Mouse (Mus musculus) left cerebral cortex, adult 9 months (tissue): ENCODE measurements at regions not wholly inside any gene's neighbourhood (a gene's known extent, or its start where the extent isn't known, plus 50 kb on each side); places are given as distances from the start of the nearest gene placed in this dataset.

Experiments
- DNase-seq, 2 experiments: peaks; one replicate each; pipeline ENCODE4 v3.0.0; 2022; ENCODE audit warnings: low spot score in 2 of 2

DNA sequence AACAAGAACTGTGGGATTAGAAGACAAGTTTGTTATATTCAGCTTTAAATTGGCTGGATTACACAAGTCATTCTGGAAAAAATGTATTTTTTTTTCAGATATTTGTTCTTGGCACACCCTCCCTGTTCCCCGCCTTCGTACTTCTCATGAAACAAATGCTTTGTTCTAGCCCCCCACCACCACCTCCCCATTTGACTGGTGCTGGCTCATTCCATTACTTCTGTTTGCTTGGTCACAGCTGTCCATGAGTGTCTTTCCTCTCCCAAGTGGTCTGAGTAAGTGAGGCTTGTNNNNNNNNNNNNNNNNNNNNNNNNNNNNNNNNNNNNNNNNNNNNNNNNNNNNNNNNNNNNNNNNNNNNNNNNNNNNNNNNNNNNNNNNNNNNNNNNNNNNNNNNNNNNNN lies 491.8 kb downstream of the Lmo4 start:
- no peak for DNase-seq

DNA sequence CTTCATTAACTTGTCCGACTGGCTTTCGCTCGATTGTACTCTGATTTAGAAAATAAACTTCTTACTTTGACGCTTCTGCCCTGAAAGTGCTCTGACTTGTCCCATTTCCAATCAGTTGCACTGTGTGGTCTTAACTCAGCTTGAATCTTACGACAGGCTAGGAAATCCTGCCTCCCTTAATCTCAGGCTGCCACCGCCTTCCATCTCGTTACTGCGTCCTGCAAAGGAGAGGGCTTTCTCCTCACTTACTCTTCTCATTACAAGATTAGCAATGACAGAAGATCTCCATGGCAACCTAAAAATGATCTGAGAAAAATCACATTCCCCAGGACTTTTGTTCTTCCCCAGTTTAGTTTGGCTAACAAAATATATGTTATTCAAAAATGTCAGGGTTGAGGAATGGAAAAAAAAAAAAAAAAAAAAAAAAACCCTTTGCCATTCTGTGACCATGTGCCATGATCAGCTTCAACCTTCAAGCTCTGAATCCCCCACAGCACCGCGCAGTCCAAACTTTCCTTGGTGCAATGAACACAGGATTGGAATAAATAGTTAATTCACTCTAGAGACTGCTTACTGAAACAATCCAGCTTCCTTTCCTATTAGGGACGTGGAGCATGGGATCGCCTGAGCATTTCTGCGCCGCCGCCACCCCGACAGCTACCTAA lies 494.1 kb downstream of the Lmo4 start:
- no peak for DNase-seq

DNA sequence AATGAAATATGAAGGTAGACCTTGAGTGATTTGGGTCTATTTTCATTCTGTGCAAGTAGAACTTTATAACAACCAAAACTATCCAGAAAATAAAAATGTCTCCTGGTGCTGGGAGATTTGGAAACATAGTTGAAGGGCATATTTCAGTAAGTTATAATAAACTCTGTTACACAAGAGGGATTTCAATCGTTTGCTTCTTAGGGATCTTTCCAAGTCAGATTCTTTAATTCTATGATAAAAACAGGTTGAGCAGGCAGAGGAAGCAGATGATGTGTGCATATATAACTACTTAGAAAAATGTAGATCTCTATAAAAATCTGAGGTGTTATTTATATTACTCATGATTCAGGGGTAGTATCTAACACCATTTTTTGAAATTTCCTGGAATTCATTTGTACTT lies 498.3 kb downstream of the Lmo4 start:
- no peak for DNase-seq

DNA sequence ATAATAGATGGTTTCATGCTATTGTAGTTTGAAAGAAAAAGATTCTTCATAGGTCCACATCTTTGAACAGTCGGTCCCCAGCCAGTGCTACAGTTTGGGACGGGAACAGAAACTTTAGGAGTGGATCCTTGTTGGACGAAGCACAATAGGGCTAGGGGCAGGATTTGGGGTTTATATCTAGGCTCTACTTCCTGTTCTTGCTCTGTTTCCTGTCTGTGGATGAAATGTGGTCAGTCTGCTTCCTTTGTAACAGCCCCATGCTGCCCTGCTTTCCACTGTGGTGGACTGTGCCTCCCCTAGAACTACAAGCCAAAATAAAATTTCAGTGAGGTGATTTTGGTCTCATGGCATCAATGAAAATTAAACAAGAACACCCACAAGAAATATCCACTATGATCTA lies 510.2 kb downstream of the Lmo4 start:
- no peak for DNase-seq

DNA sequence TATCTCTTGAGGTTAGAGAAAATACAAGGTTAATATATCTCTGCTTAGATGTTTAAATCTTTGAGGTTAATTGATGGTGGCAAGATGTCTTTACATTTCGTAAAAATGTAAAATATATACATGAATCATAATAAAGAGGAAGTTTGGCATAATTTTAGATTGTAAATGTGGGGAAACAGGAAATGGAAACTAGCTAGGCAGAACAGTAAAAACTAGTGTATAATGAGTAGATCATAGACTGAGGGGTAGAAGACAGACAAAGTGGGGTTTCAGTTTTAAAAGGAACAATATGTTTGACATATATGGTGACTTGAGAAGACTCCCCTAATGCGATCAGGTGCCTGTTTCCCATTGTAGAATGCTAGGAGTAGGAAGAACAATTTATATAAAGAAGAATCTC lies 519.3 kb downstream of the Lmo4 start:
- DNase-seq, result no peak

DNA sequence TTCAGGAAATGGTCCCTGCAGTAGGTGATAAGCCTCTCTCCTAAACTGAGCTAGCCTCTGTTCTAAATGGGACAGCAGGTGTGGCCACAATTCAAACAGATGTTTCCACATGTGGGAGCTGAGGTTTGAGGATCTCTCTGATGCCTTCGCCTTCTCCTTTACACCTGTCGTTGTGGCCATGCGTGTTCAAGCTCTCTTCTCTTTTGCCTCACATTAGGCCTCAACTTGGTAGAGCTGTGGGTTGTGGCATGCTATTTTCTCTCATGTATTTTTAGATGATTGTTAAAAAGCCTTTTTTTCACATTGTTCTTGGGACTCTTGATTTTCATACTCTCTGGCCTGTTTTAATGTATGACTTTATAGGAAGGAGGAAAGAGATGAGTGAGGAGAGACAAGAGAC lies 526.8 kb downstream of the Lmo4 start:
- DNase-seq, result no peak

DNA sequence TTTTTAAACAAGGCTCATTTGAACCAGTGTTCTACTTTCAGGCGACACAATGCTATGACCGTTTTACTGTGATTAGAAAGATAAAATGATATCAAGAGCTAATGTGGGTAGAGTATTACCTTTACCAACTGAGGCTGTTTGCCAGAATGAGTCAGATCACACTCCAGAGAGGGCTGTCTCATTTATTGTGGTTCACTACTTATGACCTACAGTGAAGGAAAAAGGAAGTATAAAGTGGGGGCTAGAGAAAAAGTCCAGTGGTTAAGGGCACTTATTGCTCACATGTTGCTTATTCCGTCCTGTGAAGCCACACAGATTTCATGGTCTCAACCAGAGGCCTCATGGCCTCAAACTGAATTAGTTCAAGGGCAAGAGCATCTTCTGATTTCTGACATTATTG lies 530.2 kb downstream of the Lmo4 start:
- no peak for DNase-seq

DNA sequence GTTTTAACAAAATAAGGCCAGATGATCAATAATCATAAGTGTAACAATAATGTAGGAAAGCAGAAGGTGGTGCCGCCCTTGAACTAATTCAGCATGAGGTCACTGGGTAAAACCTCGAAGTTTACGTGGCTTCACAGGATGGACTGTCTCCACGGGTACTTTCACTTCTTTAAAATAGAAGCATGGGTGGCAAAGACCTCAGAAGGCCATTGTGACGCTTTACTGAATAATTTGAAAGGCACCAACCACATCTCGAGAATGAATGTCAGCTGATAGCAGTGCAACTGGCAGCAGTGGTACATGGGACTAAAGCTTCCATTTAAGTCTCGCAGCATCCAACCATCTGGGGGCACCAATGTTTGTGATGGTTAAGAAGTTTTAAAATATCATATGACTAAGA lies 530.6 kb downstream of the Lmo4 start:
- no peak for DNase-seq

DNA sequence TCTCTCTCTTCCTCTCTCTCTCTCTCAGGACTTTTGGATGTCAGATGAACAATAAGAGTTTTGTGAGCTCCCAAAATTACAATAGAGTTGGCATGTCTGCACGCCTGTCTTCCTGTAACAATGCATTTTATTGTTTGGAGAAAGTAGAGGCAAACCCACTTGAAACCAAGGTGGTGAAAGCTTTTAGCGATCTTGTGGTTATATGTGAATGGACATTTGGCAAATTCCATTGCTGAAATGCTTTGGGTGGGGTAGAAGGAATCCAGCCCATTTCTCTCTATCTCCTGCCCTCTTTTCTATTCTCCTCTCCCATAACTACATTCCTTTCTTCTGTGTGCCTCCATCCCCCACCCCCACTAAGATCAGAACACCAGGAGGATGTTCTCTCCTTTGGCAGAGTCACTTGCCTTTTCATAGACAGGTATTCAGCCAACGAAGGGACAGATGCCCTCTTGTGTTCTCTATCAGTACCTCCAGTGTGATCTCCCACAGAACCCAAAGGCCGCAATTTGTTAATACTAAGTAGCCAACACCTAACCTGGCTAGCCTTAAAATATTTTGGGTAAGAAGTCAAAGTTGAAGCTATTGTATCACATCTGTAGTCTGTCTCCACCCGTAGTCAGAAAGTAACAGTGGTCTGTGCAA lies 542.9 kb downstream of the Lmo4 start:
- no peak for DNase-seq

DNA sequence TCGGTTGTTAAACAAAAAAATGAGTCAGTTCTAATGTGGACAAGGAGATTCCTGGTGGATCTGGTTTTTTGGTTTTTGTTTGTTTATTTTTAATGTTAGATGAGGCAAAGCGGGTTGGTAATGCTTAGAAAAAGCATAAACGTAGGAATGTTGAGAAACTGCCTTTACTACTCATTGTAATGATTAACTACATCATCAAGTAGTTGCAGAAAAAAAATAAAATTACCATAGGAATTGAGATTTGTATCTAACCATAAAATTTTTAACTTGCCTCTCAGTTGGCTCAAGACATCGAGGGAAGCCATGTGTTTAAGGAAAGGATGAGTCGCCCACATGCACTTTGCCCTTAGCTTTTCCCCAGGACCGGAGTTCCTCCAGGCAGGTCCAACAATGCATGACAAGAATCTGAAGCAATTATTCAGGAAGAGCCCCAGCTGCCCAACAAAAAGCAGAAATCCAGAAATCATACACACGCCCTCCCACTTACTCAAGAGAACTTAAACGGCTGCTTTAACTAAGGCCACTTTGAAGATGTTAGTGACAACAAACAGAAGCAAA lies 545.5 kb downstream of the Lmo4 start:
- DNase-seq, result no peak

DNA sequence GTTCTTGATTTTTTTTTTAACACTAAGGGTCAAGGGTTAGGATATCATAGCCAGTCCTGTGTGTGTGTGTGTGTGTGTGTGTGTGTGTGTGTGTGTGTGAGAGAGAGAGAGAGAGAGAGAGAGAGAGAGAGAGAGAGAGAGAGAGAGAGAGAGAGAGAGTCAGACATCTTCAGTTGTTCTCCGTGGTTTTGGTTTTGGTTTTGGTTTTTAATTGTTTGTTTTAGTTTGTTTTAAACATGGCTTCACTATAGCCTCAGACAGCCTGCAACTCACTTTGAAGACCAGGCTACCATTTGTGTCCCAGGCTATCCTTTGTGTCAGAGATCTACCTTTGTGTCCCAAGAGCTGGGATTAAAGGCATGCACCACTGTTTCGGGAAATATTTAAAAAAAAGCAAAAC lies 557.8 kb downstream of the Lmo4 start:
- no peak for DNase-seq

DNA sequence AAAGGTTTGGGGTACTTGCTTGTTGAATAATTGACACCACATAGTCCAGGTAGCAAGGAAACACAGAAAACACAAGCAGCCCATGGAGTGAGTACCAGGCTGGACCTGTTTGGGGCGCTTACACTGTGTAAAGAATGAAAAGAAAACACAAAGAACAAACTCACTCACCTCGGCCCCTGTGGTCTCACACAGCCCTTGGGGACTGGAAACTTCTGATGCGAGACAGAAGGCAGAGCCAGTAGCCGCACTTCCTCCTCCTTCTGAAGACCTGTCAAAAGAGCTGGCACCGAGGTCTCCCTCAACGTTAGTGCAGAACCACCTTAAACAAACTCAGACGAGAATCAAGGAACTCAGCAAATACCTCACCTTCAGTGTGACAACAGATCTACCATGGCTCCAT lies 558.2 kb downstream of the Lmo4 start:
- no peak for DNase-seq

DNA sequence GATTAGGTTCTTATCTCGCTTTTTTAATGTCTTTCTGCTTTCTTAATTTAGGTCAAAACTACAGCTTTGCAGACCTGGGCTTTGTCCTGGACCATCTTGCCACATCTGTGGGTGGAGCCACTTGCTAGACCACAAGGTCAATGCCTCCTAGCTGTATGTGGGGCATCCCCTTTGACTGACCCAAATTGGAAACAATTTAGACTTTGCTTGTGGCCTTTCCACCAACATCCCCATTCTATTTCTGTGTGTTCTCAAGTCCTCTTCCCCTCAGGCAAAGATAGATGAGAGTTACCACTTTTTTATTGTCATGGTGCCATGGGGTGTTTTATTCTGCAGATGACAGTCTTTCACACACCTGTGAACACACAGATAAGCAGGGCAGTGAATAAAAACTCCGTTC lies 572.0 kb downstream of the Lmo4 start:
- DNase-seq, result no peak

DNA sequence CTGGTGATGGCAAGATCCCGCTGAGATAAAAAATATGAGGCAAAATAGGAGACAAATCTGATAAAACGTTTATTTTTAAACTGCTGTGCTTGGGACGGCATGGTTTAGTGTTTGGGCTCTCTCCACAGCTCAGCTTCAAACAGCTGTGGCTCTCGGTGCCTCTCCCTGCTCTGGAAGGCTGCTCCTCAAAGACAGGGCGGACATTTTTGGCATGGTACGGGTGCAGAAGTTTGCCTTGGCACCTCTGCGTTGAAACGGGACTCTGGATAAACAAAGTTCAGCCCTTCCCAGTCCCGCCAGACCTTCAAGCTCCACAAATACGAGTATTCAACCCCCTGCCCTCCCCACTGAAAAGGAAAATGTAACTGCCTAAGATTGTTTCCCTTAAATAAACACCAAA lies 573.8 kb downstream of the Lmo4 start:
- no peak for DNase-seq

DNA sequence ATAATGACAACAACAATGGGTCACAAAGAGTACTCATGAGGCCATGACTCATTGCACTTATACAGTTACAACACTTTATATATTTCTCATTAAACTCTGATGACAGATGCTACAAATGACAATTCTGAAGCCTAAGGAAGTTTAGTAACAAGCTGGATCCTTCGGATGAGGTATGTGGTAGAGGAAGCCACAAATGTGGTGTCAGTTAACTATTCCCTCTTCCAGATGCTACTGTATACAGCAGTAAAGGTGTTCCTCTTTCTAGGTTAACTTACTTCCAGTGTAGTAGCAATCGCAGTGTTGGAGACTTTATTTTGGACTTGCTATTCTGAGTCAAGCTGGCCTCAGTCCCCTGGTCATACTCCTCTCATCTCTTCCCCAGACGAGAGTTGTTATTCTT lies 580.1 kb downstream of the Lmo4 start:
- no peak for DNase-seq

DNA sequence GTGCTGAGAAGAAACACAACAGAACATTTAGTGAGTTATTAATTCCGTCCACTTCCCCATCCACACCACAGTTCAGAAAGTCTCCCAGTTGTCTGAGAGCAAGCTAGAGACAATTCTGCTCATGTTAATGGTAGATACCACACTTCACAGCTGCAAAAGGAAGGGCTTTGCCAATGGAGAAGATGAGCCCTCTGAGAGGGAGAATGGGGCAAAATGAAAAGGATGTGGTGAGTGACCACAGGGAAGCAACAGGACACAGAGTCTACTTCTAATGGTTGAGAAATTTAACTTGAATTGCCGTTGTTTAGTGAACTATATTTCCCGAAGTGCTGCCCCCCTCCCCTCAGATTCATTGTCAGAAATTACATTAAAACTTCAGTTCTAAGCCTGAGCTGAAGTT lies 582.7 kb downstream of the Lmo4 start:
- no peak for DNase-seq

DNA sequence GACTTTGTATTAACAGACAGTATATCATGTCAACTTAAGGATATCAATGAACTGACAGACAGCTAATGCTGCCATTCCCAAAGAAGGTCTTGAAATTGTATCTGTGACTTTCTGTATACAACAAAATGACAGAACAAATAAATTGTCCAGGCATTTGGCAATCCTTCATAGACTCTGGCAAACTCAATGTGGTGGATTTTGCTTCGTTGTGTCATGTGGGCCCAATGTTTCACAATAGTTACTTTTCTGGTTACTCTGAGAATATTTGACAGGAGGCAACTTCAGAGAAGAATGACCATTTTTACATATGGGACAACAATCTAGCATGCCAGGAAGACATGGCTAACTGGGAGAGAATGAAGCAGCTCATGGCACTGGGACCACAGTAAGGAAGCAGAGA lies 585.9 kb downstream of the Lmo4 start:
- no peak for DNase-seq

DNA sequence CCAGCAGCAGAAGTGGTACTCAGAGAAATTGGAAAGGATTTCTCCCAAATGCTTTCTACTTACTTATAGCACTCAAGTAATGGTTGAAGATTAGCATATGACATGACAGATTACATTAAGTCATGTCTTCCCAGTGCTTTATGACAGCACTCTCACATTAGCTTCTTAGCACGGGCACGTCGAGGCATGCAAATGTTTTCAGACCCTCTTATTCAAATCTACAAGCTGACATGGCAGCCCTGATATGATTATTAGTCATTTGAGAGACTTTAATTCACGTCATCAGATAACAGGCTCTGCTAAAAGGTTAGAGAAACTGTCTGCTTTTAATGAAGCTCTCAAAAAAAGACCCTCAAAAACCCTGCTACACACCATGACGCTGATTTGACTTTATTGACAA lies 590.1 kb downstream of the Lmo4 start:
- DNase-seq, result no peak

DNA sequence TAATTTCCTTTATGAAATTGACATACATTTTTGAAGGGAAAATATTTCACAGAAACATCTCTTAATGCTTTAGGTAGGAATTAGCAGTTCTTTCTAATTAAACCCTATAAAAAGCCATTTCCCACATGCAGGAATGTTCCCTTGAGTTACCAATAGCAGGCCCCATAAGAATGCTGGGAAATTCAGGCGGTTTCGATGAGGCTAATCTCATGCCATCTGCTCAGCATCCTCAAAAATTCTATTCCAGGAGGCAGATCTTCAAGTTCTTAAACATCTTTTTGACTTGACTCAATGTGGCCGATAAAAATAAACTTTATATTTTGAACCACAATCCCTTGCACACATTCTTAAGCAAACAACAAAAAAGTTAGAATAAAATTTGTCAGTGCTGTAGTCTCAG lies 591.0 kb downstream of the Lmo4 start:
- peak in 1 of 2 experiments; percentile 41 for DNase-seq

DNA sequence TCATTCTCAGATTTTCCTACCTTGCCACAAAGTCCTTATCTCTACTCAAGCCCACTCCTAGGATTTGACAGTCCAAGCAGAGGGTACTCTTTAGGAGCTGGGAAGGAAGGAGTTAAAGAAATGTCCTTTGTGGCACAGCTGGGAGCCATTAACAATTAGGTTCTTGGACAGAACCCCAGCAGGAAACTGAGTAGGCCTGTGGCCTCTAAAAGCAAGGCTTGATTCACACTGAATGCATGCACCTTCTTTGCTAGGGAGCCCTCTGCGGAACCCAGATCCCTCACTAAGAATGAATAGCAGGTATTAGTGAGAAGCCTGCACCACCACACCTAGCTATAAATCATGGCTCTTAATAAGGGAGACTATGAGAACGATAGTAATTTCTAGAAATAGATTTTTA lies 595.3 kb downstream of the Lmo4 start:
- no peak for DNase-seq

DNA sequence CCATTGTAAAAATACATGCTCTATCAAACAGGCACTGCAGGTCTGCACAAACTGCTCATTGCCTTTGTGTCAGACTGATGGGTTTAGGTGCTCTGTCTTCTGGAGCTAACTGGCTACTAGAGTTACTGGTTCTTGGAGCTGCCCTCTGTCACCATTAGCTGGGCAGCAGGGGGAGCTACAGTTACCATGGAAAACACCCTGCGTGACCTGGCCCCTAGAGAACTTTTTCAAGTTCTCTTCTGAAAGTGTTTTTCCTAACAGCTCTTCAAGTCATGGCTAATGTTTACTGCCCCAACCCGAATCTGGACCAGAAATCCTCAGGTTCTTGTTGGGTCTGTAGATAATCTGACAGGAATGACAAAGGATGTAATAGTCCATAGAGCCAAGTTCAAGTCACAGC lies 605.9 kb downstream of the Lmo4 start:
- DNase-seq, result no peak

DNA sequence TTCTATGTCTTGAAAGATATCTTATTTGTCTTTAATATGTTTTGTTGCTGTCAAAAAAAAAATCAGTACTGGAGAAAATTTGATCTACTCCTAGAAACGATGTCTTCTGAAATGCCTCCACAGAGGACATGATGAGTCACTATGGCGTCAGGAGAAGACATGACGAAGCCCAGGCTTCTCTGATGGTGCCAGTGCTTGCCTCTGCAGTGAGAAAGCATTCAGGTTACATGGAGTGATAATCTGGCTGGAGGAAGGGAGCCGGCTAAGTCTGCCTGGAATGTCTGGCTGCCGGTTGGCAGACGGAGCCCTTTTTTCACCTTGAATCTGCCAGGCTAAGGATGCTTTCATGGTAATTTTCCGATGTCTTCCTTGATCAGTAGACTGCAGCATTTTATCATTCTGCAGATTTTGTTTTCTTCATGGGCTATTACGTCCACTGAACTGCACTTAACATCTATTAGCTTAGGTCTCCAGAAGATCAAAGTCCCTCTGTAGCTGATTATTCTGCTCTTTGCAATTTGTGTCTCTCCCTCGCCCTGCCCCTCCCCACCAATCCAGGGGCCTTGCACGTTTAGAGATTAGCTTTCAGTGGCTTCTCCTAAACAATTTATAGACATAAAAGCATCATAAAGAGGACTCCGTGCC lies 607.9 kb downstream of the Lmo4 start:
- DNase-seq, result no peak

DNA sequence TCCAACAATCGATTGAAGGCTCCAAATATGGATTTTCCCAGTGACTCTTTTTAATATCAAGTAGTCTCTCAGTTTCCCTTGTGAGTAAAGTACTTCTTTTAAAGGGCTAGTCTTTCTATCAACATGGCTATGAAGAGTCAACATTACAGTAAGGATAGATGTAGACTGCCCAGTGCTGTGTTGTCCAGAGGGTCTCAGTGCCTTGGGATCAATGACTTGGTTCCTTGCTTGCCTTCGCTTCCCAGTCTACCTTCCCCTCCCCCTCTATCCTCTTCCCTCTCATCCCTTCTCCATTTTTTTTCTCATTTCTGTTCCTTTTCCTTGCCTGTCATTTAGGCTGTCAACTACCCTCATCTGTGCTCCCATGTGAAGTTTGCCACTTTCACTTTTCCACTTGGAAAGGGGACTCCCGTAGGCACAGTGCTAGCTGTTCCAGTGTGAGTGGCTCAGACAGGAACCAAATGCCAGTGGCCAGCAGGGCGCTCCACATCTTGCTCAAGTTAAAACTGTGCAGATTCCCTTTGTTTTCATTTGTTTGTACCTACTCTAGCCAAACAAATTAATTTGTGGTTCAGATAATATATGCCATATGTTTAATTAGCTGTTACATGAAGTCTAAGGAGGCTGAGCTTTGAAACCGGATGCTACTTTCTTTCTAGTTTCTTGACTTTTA lies 608.9 kb downstream of the Lmo4 start:
- DNase-seq, result no peak
